Mouse (Mus musculus): Measurements from ENCODE around the gene Ubr2.
A peak's percentile ranks its signal among the peaks of the same experiment; 100 is the strongest.

Gene Ubr2

DNA sequence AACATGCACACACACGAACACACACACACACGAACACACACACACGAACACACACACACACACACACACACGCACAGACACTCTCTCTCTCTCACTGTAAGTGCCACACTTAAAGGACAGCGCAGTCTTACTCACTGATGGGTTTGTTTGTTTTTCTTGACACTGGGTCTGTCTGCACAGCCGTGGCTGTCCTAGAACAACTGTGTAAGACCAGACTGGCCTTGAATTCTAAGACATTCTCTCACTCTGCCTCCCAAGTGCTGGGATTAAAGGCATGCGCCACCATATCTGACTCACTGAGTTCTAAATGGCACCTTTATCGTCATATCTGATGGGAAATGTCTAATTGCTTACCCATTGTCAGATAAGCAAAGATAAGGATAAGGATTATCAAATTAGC is 7.1 kb downstream of the Ubr2 start:
- DNase-seq (ENCODE audit: low spot score in 2 of 2), result no peak

DNA sequence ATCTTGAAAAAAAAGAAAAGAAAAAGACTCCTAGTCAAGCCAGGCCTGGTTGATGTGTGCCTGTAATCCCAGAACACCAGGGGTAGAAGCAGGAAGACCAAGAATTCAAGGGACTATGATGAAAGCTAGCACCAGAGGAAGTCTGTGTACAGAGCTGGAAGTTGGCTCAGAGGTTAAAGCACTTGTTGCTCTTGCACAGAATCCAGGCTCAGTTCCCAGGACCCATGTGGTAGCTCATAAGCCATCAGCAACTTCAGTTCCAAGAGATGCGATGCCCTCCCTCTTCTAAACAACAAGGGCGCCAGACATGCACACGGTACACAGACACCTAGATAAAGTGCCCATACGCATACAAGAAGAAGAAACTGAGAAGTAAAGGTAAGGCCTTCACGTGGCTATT is 8.0 kb downstream of the Ubr2 start:
- DNase-seq (ENCODE audit: low spot score in 2 of 2), result peak in 1 of 2 experiments; percentile 13

DNA sequence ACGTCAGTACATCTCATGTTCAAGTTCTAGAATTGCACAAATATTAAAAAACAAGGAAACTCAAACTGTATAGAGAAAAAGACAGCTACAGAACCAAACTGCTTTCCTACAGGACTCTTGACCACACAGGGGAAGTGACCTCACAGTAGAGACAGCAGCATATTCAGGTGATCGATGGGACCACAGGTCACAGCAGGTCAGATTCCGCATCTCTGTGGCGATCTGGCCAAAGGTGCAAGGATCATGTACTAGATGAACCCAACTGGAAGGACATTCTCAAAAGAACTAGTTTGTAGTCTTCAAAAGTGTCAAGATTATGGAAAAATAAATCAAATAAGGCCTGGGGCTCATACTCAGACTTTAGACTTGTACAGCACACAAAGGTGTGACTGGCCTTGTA is 11.5 kb downstream of the Ubr2 start:
- no peak for DNase-seq (ENCODE audit: low spot score in 2 of 2)

- no peak for DNase-seq (ENCODE audit: low spot score in 2 of 2)
Observed at GRCm38 (mm10) chr17:46996484-46996883, 13.9 kb downstream of the Ubr2 start.

DNA sequence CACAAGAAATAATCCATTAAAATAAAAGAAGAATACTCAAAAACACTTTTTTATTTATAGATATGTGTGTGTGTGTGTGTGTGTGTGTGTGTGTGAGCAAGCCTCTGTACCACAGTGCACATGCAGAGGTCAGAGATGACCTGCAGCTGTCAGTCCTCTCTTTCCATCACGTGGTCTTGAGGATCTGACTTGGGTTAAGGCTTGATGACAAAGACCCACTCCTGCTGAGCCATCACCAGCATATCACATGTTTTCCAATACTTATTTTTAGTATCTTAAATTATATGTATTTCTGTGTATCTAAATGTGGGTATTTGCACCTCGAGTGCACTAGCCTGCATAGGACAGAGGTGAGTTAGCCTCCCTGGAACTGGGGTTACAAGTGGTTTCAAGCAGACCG is 14.7 kb downstream of the Ubr2 start:
- DNase-seq (ENCODE audit: low spot score in 2 of 2), result no peak

- DNase-seq (ENCODE audit: low spot score in 2 of 2), result no peak
Observed at GRCm38 (mm10) chr17:46994641-46995398, 15.5 kb downstream of the Ubr2 start.

- DNase-seq (ENCODE audit: low spot score in 2 of 2), result no peak
Observed at GRCm38 (mm10) chr17:46993625-46994024, 16.7 kb downstream of the Ubr2 start.

DNA sequence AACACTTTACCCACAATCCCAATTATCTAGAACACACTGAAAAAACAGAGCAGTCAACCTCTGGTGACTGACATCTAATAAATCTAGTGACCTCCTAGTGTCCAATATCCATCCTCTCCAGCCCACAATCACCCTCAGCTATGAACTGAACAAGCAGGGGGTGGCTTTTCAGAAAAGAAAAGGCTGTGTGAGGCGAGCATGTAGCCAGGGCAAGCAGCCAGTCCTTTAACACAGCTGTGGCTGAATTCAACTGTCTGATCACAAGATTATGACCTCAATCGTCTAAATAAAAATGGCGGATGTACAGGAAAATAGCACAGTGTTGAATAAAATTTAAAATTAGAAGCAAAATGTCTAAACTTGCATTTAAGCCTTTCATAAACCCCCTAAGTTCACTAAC is 22.7 kb downstream of the Ubr2 start:
- DNase-seq (ENCODE audit: low spot score in 2 of 2), result no peak

- no peak for DNase-seq (ENCODE audit: low spot score in 2 of 2)
Observed at GRCm38 (mm10) chr17:46980050-46980449, 30.3 kb downstream of the Ubr2 start.

DNA sequence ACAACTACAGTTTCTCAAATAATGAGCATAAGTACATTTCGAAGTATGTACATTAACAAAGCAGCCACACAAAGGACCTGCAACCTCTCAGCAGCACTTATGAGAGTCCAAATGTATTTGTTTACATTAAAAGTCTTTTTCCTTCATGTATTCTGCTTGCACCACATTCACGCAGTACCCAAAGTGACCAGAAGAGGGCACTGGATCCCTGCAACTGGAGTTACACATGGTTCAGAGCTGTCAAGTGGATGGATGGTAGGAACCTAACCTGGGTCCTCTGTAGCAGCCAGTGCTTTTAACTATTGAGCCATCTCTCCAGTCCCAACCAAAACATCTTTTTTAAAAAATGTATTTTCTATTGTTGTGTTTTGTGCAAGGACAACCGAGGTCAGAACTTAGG is 35.2 kb downstream of the Ubr2 start:
- DNase-seq (ENCODE audit: low spot score in 2 of 2), result peak; percentile 29 to 40

- no peak for DNase-seq (ENCODE audit: low spot score in 2 of 2)
Observed at GRCm38 (mm10) chr17:46972603-46973002, 37.8 kb downstream of the Ubr2 start.

DNA sequence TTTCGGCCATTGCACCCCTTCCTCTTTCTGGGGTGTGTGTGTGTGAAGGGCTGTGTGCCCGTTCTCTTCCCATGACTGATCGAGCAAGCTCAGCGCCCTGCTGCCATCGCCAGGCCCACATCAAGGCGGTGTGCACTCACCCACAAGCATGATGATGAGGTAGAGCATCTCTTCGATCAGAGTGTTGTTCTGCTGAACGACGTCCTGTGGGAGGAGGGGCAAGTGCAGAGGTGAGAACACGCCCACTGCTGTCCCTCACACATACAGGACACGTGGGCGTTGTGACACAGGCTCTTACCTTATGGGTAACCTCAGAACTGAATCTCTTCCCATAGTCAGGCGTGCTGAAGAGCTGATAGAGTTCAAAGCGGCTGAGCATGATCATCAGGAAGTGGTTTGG is 43.5 kb downstream of the Ubr2 start:
- no peak for DNase-seq (ENCODE audit: low spot score in 2 of 2)

DNA sequence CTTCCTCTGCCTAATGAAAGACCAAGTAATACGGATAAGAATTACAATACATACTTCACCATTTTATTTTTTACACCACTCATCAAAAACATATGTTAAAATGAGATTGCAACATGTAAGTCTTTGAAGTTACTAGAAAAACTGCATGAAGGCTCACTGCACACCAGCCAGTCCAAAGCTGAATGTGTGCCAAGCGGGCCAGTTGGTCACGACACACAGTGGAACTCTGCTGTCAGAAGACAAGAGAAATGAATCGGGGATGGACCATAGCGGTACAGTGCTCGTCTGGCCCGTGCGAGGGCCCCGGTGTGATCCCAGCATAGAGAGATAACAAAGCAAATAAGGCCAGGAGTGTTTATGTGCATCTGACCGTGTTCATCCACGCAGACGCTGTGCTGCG is 47.2 kb downstream of the Ubr2 start:
- DNase-seq (ENCODE audit: low spot score in 2 of 2), result no peak

DNA sequence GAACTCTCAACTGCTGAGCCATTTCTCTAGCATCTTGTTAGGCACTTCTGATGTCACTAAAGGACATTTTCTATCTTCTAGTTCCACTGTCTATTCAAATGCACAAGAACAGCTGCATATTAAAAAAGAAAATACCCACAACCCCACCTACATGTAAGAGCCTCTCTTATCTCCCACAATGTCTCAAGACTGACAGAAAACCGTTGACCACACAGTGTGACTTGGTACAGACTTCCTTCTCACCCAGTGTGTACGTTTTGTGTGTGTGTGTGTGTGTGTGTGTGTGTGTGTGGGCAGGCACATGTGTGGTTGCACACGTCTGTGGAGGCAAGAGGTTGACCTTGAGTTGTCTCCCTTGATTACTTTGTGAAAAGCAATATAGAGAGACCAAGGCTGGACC is 48.2 kb downstream of the Ubr2 start:
- DNase-seq (ENCODE audit: low spot score in 2 of 2), result no peak

GRCm38 (mm10) chr17:46960216-46960615 is 50.1 kb downstream of the Ubr2 start:
- no peak for DNase-seq (ENCODE audit: low spot score in 2 of 2)

DNA sequence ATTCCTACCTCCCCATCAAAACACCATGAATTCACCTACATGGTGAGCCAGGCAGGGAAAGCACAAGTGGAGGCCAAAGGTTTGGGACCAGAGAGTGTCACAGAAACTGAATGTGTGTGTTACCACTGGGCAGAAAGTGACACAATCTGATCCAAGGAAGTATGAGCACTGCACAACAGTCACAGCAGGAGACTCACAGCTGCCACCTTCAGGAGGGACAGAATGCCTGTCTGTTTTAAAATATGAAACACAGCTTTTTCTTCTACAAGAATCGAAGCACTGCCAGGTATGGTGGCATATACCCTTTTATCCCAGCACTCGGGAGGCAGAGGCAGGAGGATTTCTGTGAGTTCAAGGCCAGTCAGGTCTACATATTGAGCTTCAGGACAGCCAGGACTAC is 52.3 kb downstream of the Ubr2 start:
- no peak for DNase-seq (ENCODE audit: low spot score in 2 of 2)

DNA sequence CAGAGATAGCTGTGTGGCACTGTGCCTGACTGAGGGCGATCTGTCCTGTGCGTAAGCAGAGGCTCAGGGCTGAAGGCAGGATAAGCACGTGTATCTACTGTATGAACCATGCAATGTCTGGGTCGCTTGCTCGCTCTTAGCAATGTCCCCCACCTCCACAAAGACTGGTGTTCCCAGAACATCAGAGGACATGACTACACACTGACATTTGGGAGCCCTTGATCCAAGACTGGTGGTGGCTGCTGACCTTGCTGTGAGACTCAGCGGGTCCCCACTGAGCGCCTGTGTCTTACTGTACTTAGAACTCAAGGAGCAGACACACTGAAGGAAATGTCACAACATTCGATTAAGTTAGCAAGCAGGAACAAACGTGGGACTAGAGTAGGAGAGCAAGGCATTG is 64.1 kb downstream of the Ubr2 start:
- DNase-seq (ENCODE audit: low spot score in 2 of 2), result no peak

GRCm38 (mm10) chr17:46942421-46942820 is 67.9 kb downstream of the Ubr2 start:
- no peak for DNase-seq (ENCODE audit: low spot score in 2 of 2)

DNA sequence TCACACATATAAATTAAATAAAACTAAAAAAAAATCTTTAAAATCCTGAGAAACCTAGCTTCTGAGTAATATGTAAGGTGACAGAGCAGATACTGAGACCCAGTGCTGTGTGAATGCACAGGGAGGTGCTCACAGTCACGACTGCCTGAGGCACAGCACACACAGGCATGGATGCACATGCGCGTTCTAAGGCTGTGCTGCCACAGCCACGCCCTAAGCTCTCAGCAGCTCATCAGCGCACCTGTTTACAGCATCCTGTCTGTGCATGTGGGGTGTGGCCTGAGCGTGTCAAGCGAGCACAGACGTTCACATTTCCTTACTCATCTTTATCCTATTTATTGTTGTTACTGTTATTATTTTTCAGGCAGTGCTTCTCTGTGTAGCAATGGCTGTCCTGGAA is 69.9 kb downstream of the Ubr2 start:
- no peak for DNase-seq (ENCODE audit: low spot score in 2 of 2)

DNA sequence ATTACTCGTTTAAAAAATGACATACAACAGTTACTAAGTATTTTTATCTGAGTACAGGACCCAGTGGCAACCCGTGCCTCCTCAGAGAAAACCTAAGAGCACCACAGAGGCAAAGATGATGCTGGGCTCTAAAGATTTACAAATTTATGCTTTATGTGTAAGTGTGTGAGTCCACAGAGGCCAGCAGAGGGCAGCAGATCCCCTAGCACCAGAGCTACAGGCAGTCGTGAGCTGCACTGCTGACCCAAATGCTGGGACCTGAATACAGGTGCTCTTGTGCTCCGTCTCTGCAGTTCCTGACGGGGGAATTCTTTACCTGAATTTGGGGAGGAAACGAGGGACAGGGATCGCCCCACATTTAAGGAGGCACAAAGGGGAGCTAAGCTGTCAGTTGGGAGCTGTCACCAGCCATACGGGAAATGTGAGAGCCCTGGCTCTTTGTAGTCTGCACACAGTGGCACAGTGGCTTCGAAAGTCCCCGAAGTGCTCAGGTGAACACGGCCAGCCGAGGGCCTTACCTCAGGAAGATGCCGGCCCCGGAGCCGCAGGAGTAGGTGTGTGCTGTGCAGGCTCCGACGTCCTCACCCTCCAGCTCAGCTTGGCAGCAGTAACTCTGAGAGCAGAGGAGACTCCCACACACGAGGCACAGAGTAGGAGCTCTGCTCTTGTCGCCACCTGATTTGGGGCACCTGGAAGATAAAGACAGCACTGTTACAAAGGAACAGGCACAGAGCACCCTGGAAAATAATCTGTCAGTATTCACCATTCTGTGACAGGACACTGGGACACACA is 76.6 kb downstream of the Ubr2 start:
- DNase-seq (ENCODE audit: low spot score in 2 of 2), result peak in 1 of 2 experiments; percentile 42

DNA sequence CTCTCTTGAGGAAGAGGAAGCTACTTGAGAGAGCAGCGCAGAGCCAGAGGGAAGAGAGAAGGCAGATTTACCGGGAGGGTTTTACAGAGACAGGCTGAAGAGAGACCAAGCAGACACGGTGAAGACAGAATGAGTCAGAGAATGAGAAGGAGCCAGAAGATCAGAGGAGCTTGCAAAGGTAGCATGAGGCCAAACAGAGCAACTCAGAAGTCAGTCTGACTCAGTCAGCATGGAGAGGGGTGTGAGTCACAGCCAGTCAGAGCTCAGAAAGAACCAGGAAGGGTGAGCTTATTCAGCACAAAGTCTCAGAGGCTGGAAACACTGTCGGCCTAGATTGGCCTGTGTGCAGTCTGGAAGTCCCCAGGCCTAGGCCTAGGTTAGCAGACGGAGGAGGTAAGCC is 77.4 kb downstream of the Ubr2 start:
- DNase-seq (ENCODE audit: low spot score in 2 of 2), result peak; percentile 9 to 15

- DNase-seq (ENCODE audit: low spot score in 2 of 2), result no peak
Observed at GRCm38 (mm10) chr17:46929897-46930296, 80.5 kb downstream of the Ubr2 start.

DNA sequence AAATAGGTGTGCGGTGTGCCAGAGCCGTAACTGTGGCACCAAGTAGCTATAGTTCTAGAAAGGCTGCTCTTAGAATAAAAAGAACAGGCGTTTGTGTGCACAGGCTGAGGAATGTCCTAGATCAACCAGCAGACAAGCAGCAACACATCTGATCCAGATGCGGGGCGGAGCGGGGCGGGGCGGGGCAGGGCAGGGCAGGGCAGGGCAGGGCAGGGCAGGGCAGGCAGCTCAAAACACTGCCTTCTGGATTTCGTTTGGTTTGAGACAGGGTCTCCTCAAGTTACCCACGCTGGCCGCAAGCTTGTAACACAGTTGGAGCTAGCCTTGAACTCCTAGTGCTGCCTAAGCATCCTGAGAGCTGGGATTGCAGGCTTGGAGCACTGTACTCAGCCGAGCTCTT is 81.1 kb downstream of the Ubr2 start:
- DNase-seq (ENCODE audit: low spot score in 2 of 2), result peak in 1 of 2 experiments; percentile 10
